Mouse (Mus musculus) retina, embryonic 14.5 days (tissue): Measurements from ENCODE around the gene Ptprs.

Experiments used
- DNase-seq: peaks from one replicate; pipeline ENCODE4 v3.0.0-alpha.2; 2015; ENCODE audit warnings: low spot score

The Ptprs gene

GRCm38 (mm10) chr17:56379281-56379834 lies 96.9 kb downstream of the Ptprs start:
- DNase-seq, result no peak

GRCm38 (mm10) chr17:56374851-56375250 lies 101.4 kb downstream of the Ptprs start:
- no peak for DNase-seq

GRCm38 (mm10) chr17:56373136-56374034 lies 102.9 kb downstream of the Ptprs start:
- DNase-seq, result no peak

DNA sequence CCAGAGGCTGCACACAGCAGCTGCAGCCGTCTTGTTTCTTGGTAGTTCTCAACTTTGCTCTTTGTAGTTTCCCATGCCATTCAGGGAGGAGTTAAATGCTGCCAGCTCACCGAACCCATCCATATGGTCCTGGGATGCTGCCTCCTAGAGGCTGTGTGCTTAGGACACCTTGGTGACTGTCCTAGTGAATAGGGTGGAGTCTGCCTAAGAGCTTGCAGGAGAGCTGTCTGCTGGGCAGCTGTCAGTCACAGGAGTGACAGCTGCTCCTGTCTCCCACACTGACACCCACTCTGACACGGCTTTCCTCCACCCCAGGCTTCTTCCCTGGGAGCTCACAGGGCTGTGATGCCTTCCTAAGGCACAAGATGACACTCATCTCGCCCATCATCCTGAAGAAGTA lies 104.2 kb downstream of the Ptprs start:
- DNase-seq, result peak; percentile 25

DNA sequence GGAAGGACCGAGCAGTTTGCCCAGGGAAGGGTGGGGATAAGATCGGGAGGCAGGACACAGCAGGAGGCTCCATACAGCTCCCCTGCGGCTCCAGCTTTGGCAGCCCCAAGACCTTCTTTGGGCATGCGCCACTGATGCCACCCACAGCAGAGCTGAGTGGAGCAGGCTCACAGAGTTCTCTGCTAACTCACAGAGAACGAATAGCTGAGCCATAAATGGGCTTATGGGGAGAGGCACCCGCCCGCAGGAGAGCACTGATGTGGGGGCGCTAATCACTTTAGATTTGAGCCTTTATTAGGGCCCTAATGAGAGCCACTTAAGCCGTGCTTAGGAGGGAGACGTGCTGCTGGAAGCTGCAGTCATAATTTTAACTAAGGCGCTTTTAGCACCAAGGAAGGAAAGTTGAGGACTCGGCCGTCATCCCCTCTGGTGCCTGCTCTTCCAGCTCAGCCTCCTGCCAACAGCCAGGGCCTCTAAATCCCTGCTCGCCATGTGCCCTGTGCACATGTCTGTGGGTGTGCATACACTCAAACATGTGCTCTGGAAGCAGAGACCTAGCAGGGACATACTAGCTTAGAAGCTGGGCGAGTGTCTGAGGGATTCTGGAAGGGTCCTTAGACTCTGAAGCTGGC lies 105.1 kb downstream of the Ptprs start:
- no peak for DNase-seq

GRCm38 (mm10) chr17:56370090-56370489 lies 106.2 kb downstream of the Ptprs start:
- no peak for DNase-seq

- DNase-seq, result no peak
These were observed 107.9 kb downstream of the Ptprs start for GRCm38 (mm10) chr17:56368291-56368790.

GRCm38 (mm10) chr17:56365791-56366673 lies 110.3 kb downstream of the Ptprs start:
- DNase-seq, result no peak
